Mouse (Mus musculus): ENCODE results near the gene Gm3269.
A peak's percentile ranks its signal among the peaks of the same experiment; 100 is the strongest.
"Not testable (repeated sequence)": the region's sequence is repeated elsewhere in the genome, so short reads cannot be mapped to it uniquely, and the experiment has no call there.

Gene Gm3269

GRCm38 (mm10) chr14:4837806-4838205, at the start of gene Gm3269:
Gm3269 (plus strand) TSS chr14:4838106.
- DNase-seq, result not testable (repeated sequence)

- peak; percentile 5 to 20 for DNase-seq
Observed at GRCm38 (mm10) chr14:4806421-4806820, 31.5 kb upstream of the Gm3269 start.

GRCm38 (mm10) chr14:4821950-4822349, 16.0 kb upstream of the Gm3269 start:
- DNase-seq, result peak in 1 of 2 experiments; percentile 3

GRCm38 (mm10) chr14:4855299-4855980, 17.5 kb downstream of the Gm3269 start, which contains the start of gene Gm3264:
Gm3264 (plus strand) TSS chr14:4855576.
- peak; percentile 13 to 42 for DNase-seq

GRCm38 (mm10) chr14:4892116-4892515, 54.2 kb downstream of the Gm3269 start, which contains the start of gene Gm3278:
Gm3278 (plus strand) TSS chr14:4892416.
- not testable (repeated sequence) for DNase-seq
